Mouse (Mus musculus): ENCODE data around the gene Traip. TPM values are rescaled to one million over a fixed set of nuclear protein-coding genes. Genes with fewer than 3 reads are reported as not detected.

Gene Traip
- total and polyA plus RNA-seq, 3 experiments = 0.37 to 1.2 (median 0.70) TPM

DNA sequence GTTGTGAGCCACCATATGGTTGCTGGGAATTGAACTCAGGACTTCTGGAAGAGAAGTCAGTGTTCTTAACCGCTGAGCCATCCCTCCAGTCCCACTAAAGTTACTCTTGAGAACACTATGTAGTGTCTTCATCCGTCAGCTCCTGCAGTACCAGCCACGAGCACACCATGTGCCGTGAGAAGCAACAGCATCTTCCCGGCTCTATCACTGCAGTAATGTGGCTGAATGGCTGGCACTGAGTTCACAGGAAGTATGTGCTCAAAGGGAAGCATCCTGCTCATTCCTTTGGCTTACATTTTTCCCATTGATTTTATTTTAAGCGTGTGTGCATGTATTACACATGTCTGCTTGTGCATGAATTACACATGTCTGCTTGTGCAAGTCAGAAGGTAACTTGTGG is 17.5 kb downstream of the Traip start:
- intact Hi-C loops (cut with DNase I) = no loop called here
- peak overlapping the region; percentile 66 for H3K27ac ChIP-seq
- H3K27me3 ChIP-seq (ENCODE audit: control insufficient read depth, insufficient read depth, low read length) = no peaks in the 10 kb centered on the region

DNA sequence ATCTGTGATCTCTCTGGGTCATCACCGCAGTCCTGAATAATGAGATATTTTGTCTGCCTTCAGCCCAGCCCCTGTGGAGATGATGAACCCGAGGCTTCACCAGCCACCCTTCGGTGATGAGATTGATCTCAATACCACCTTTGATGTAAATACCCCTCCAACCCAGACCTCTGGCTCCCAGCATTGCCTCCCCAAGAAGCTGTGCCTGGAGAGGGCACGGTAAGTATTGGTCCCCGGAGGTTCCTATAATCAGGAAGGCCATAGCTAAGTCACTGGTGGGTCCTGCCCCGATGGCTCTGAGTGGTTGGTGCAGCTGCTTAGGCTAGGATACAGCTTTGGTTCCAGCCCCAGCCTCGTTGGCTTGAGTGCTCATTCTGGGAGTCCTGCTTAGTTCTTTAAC is 18.6 kb downstream of the Traip start:
- Histone ChIP-seq H3K27ac (no peak overlapping the region; the same call in 1 of the 2 replicates), H3K4me1 (ENCODE audit: control insufficient read depth, insufficient read depth, low read length) (peaks cover 17% of the 10 kb centered on the region), H3K79me2 (replicated peaks; ENCODE audit: control insufficient read depth, insufficient read depth, low read length) (no peaks in the 10 kb centered on the region), H3K9ac (ENCODE audit: low read depth, low read length) (no peak overlapping the region), H3K4me3 (no peak overlapping the region), H3K36me3 (ENCODE audit: control insufficient read depth, insufficient read depth, low read length) (no peaks in the 10 kb centered on the region), H3K27me3 (ENCODE audit: control insufficient read depth, insufficient read depth, low read length) (no peaks in the 10 kb centered on the region)
- DNase-seq = no peak
- WGBS = 92% methylated on average over 7 of the region's 7 CpGs
- intact Hi-C loops (cut with DNase I) = no loop called here
- TF ChIP-seq CTCF (IDR thresholded peaks at IDR 0.05) (no peak), POLR2A (IDR thresholded peaks at IDR 0.05; ENCODE audit: insufficient read depth, low read depth, low read length) (no peak), EP300 (IDR thresholded peaks at IDR 0.05; ENCODE audit: insufficient read depth, low read depth, low read length) (no peak)

More for the DNA sequence above, 17.5 kb downstream of the Traip start:
- no peak for TF ChIP-seq CTCF (IDR thresholded peaks at IDR 0.05)
- no peak for TF ChIP-seq EP300 (IDR thresholded peaks at IDR 0.05; ENCODE audit: insufficient read depth, low read depth, low read length)
- no peak for TF ChIP-seq POLR2A (IDR thresholded peaks at IDR 0.05; ENCODE audit: insufficient read depth, low read depth, low read length)
- 54% methylated on average over 6 of the region's 6 CpGs for whole genome bisulfite sequencing
- H3K79me2 ChIP-seq (replicated peaks; ENCODE audit: control insufficient read depth, insufficient read depth, low read length) = no peaks in the 10 kb centered on the region
- H3K9ac ChIP-seq (ENCODE audit: low read depth, low read length) = no peak overlapping the region
- peaks cover 18% of the 10 kb centered on the region for H3K4me1 ChIP-seq (ENCODE audit: control insufficient read depth, insufficient read depth, low read length)
- no peaks in the 10 kb centered on the region for H3K36me3 ChIP-seq (ENCODE audit: control insufficient read depth, insufficient read depth, low read length)
- DNase-seq = no peak
- H3K4me3 ChIP-seq = no peak overlapping the region

DNA sequence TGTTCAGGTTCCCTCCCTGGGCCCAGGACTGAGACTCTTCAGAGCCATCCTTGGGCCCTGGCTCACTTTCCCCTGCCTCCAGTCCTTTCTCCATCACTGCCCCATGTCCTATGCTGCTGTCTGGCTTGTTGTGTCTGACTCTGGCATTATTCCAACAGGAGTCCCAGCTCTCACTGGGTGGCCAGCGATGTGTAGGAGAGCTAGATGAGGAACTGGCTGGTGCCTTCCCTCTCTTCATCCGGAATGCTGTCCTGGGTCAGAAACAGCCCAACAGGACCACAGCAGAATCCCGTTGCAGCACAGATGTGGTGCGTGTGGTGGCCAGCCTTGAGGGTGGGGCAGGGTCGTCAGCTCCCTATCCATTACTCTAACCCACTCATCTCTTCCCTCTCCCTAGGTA is 20.4 kb downstream of the Traip start:
- H3K27ac ChIP-seq = no peak overlapping the region
- H3K36me3 ChIP-seq (ENCODE audit: control insufficient read depth, insufficient read depth, low read length) = no peaks in the 10 kb centered on the region
- TF ChIP-seq EP300 (IDR thresholded peaks at IDR 0.05; ENCODE audit: insufficient read depth, low read depth, low read length) (no peak), POLR2A (IDR thresholded peaks at IDR 0.05; ENCODE audit: insufficient read depth, low read depth, low read length) (no peak), CTCF (IDR thresholded peaks at IDR 0.05) (no peak)
- no peak for DNase-seq
- H3K4me3 ChIP-seq = no peak overlapping the region
- no peak overlapping the region for H3K9ac ChIP-seq (ENCODE audit: low read depth, low read length)
- H3K27me3 ChIP-seq (ENCODE audit: control insufficient read depth, insufficient read depth, low read length) = no peaks in the 10 kb centered on the region
- intact Hi-C loops (cut with DNase I) = no loop called here
- H3K79me2 ChIP-seq (replicated peaks; ENCODE audit: control insufficient read depth, insufficient read depth, low read length) = no peaks in the 10 kb centered on the region
- WGBS = 78% methylated on average over 5 of the region's 5 CpGs
- peaks cover 19% of the 10 kb centered on the region for H3K4me1 ChIP-seq (ENCODE audit: control insufficient read depth, insufficient read depth, low read length)

DNA sequence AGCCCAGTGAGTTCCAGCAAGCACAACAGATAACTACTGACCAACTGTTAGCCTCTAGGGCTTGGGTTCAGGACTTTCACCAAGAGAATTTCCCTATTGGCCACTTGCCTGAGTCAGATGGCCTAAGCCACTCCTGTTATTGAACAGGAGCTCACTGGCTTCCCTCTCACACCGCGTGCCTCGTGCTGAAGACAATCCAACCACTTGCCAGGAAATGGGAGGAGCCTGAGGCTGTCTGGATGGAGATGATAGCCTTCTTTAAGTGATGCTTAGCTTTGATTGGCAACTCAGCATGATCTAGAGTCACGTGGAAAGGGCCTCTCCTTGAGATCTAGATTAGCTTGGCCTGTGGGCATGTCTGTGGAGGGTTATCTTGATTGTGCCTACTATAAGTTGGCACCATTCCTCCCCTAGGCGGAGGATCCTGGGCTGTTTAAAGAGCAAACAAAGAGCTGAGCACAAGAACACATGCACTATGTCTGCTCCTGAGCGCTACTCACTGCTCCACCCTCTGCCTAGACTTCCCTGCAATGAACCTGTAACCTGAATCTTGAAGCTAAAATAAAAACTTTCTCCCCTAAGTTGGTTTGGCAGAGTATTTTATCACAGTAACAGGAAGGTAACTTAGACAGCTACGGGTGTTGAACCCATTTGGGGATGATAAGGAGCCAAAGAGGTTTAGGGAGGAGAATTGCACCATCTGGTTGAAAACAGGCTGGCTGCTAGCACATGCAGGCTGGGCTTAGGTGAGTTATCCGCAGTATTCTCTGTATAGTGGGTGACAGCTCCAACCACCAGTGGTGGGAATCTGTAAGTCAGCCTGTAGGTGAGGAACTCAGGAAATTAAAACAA is 22.0 kb downstream of the Traip start:
- Histone ChIP-seq H3K9ac (ENCODE audit: low read depth, low read length) (no peak overlapping the region), H3K27ac (peak overlapping the region; percentile 47), H3K4me3 (no peak overlapping the region), H3K4me1 (ENCODE audit: control insufficient read depth, insufficient read depth, low read length) (peaks cover 25% of the 10 kb centered on the region), H3K36me3 (ENCODE audit: control insufficient read depth, insufficient read depth, low read length) (no peaks in the 10 kb centered on the region), H3K79me2 (replicated peaks; ENCODE audit: control insufficient read depth, insufficient read depth, low read length) (peaks cover 3% of the 10 kb centered on the region), H3K27me3 (ENCODE audit: control insufficient read depth, insufficient read depth, low read length) (no peaks in the 10 kb centered on the region)
- intact Hi-C loops (cut with DNase I) = no loop called here
- WGBS = 42% methylated on average over 8 of the region's 8 CpGs
- DNase-seq = peak; percentile 56 to 63
- peak; percentile 51; the same call in 1 of the 2 replicates for TF ChIP-seq POLR2A (IDR thresholded peaks at IDR 0.05; ENCODE audit: insufficient read depth, low read depth, low read length)
- TF ChIP-seq EP300 (IDR thresholded peaks at IDR 0.05; ENCODE audit: insufficient read depth, low read depth, low read length) = peak; percentile 88; the same call in 1 of the 2 replicates
- TF ChIP-seq CTCF (IDR thresholded peaks at IDR 0.05) = no peak

DNA sequence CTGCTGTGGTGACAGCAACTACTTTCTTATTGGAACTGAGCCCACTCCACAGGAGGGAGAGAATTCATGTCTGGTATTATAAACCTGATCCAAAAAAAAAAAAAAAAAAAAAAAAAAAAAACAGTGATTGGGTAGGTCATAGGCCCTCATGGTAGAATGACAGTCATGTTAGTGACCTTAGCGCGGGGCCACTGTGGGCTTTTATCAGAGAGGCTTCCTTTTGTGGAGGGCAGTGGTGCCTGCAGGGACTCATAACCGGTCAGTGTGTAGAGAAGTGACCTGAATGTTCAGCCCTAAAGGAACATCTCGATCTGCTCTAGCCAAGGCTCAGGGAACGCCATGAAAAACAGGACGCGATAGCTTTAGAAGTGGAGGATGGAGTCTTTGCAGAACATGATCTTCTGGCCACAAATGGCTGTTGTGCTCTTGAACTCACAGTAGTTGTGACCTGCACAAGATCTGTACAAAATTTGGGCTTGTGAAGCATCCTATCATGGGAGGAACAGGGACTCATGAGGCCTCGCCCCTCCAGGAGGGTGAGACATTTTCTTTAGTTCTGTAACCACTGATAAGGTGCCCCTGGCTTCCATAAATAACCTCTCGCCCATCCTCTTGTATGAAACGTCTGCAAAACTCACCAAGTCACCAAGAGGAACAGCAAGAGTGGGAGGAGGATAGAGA is 24.7 kb downstream of the Traip start:
- Histone ChIP-seq H3K27ac (peak overlapping the region; percentile 80), H3K27me3 (ENCODE audit: control insufficient read depth, insufficient read depth, low read length) (no peaks in the 10 kb centered on the region), H3K36me3 (ENCODE audit: control insufficient read depth, insufficient read depth, low read length) (no peaks in the 10 kb centered on the region), H3K79me2 (replicated peaks; ENCODE audit: control insufficient read depth, insufficient read depth, low read length) (peaks cover 3% of the 10 kb centered on the region), H3K4me1 (ENCODE audit: control insufficient read depth, insufficient read depth, low read length) (peaks cover 23% of the 10 kb centered on the region), H3K4me3 (no peak overlapping the region), H3K9ac (ENCODE audit: low read depth, low read length) (no peak overlapping the region)
- no peak for TF ChIP-seq CTCF (IDR thresholded peaks at IDR 0.05)
- TF ChIP-seq EP300 (IDR thresholded peaks at IDR 0.05; ENCODE audit: insufficient read depth, low read depth, low read length) = no peak
- no peak for TF ChIP-seq POLR2A (IDR thresholded peaks at IDR 0.05; ENCODE audit: insufficient read depth, low read depth, low read length)
- intact Hi-C loops (cut with DNase I) = no loop called here
- 18% methylated on average over 10 of the region's 10 CpGs for WGBS
- DNase-seq = no peak

All from heart, adult 2 months (tissue).